Mouse (Mus musculus) testis, adult 2 months (tissue): ENCODE data around the gene Cnp.

Experiments used
- CTCF ChIP-seq: fragments of 200-500 bp; IDR thresholded peaks from 2 replicates; pipeline ENCODE4 v1.5.1; 2012; ENCODE audit warnings: low read depth, mild to moderate bottlenecking, inconsistent platforms, low read length, moderate library complexity; ENCODE audit not compliant: control insufficient read depth, insufficient read depth, insufficient replicate concordance
- POLR2A ChIP-seq: fragments of 200-500 bp; IDR thresholded peaks from 2 replicates; pipeline ENCODE4 v1.6.1; 2012; ENCODE audit warnings: low read depth, mild to moderate bottlenecking, inconsistent platforms, low read length, moderate library complexity; ENCODE audit not compliant: control insufficient read depth

- TF ChIP-seq POLR2A: no peak
- no peak for TF ChIP-seq CTCF
Measured at GRCm38 (mm10) chr11:100546955-100547354, 27.7 kb upstream of the Cnp start.
